Mouse (Mus musculus): ENCODE results near the gene Rpl36. TPM values are rescaled to one million over a fixed set of nuclear protein-coding genes. Genes with fewer than 3 reads are reported as not detected.

Gene Rpl36
- polyA plus RNA-seq, 1 experiment: 1,820 TPM

GRCm38 (mm10) chr17:56615136-56615784 lies 2.0 kb downstream of the Rpl36 start:
- H3K4me1 ChIP-seq (ENCODE audit: control insufficient read depth, insufficient read depth, low read length): peaks cover 9% of the 10 kb centered on the region
- H3K27me3 ChIP-seq (ENCODE audit: control insufficient read depth, insufficient read depth, low read length): no peaks in the 10 kb centered on the region
- no peak for TF ChIP-seq CTCF (IDR thresholded peaks at IDR 0.05; ENCODE audit: control insufficient read depth, insufficient read depth, insufficient replicate concordance, low read depth, low read length)
- TF ChIP-seq POLR2A (IDR thresholded peaks at IDR 0.05; ENCODE audit: control insufficient read depth, low read depth, low read length): no peak
- no peak overlapping the region for H3K27ac ChIP-seq (ENCODE audit: control insufficient read depth, insufficient read depth, low read depth, low read length)
- H3K4me3 ChIP-seq (ENCODE audit: control insufficient read depth, low read depth, low read length): no peak overlapping the region
- no peaks in the 10 kb centered on the region; the same call in 1 of the 2 replicates for H3K36me3 ChIP-seq (ENCODE audit: control insufficient read depth, insufficient read depth, low read length)

GRCm38 (mm10) chr17:56615792-56616191 lies 2.6 kb downstream of the Rpl36 start:
- Histone ChIP-seq H3K4me3 (ENCODE audit: control insufficient read depth, low read depth, low read length) (no peak overlapping the region), H3K4me1 (ENCODE audit: control insufficient read depth, insufficient read depth, low read length) (peaks cover 7% of the 10 kb centered on the region), H3K36me3 (ENCODE audit: control insufficient read depth, insufficient read depth, low read length) (no peaks in the 10 kb centered on the region; the same call in 1 of the 2 replicates), H3K27ac (ENCODE audit: control insufficient read depth, insufficient read depth, low read depth, low read length) (no peak overlapping the region), H3K27me3 (ENCODE audit: control insufficient read depth, insufficient read depth, low read length) (no peaks in the 10 kb centered on the region)
- no peak for TF ChIP-seq CTCF (IDR thresholded peaks at IDR 0.05; ENCODE audit: control insufficient read depth, insufficient read depth, insufficient replicate concordance, low read depth, low read length)

- Histone ChIP-seq H3K4me1 (ENCODE audit: control insufficient read depth, insufficient read depth, low read length) (peaks cover 7% of the 10 kb centered on the region), H3K36me3 (ENCODE audit: control insufficient read depth, insufficient read depth, low read length) (no peaks in the 10 kb centered on the region; the same call in 1 of the 2 replicates), H3K27me3 (ENCODE audit: control insufficient read depth, insufficient read depth, low read length) (no peaks in the 10 kb centered on the region), H3K27ac (ENCODE audit: control insufficient read depth, insufficient read depth, low read depth, low read length) (no peak overlapping the region), H3K4me3 (ENCODE audit: control insufficient read depth, low read depth, low read length) (no peak overlapping the region)
- no peak for TF ChIP-seq CTCF (IDR thresholded peaks at IDR 0.05; ENCODE audit: control insufficient read depth, insufficient read depth, insufficient replicate concordance, low read depth, low read length)
- TF ChIP-seq POLR2A (IDR thresholded peaks at IDR 0.05; ENCODE audit: control insufficient read depth, low read depth, low read length): no peak
Measured at GRCm38 (mm10) chr17:56616725-56617124, 3.5 kb downstream of the Rpl36 start.

- TF ChIP-seq CTCF (IDR thresholded peaks at IDR 0.05; ENCODE audit: control insufficient read depth, insufficient read depth, insufficient replicate concordance, low read depth, low read length): no peak
- Histone ChIP-seq H3K4me1 (ENCODE audit: control insufficient read depth, insufficient read depth, low read length) (peaks cover 3% of the 10 kb centered on the region; the same call in 1 of the 2 replicates), H3K27ac (ENCODE audit: control insufficient read depth, insufficient read depth, low read depth, low read length) (no peak overlapping the region), H3K27me3 (ENCODE audit: control insufficient read depth, insufficient read depth, low read length) (no peaks in the 10 kb centered on the region), H3K4me3 (ENCODE audit: control insufficient read depth, low read depth, low read length) (no peak overlapping the region), H3K36me3 (ENCODE audit: control insufficient read depth, insufficient read depth, low read length) (no peaks in the 10 kb centered on the region; the same call in 1 of the 2 replicates)
Measured at GRCm38 (mm10) chr17:56617628-56618027, 4.4 kb downstream of the Rpl36 start.

GRCm38 (mm10) chr17:56625495-56625894 lies 12.3 kb downstream of the Rpl36 start:
- H3K27me3 ChIP-seq (ENCODE audit: control insufficient read depth, insufficient read depth, low read length): no peaks in the 10 kb centered on the region
- peaks cover 15% of the 10 kb centered on the region for H3K4me1 ChIP-seq (ENCODE audit: control insufficient read depth, insufficient read depth, low read length)
- TF ChIP-seq CTCF (IDR thresholded peaks at IDR 0.05; ENCODE audit: control insufficient read depth, insufficient read depth, insufficient replicate concordance, low read depth, low read length): no peak
- no peak for TF ChIP-seq POLR2A (IDR thresholded peaks at IDR 0.05; ENCODE audit: control insufficient read depth, low read depth, low read length)
- no peak overlapping the region for H3K27ac ChIP-seq (ENCODE audit: control insufficient read depth, insufficient read depth, low read depth, low read length)
- H3K36me3 ChIP-seq (ENCODE audit: control insufficient read depth, insufficient read depth, low read length): no peaks in the 10 kb centered on the region; the same call in 1 of the 2 replicates
- no peak overlapping the region for H3K4me3 ChIP-seq (ENCODE audit: control insufficient read depth, low read depth, low read length)

- H3K4me1 ChIP-seq (ENCODE audit: control insufficient read depth, insufficient read depth, low read length): peaks cover 15% of the 10 kb centered on the region
- TF ChIP-seq CTCF (IDR thresholded peaks at IDR 0.05; ENCODE audit: control insufficient read depth, insufficient read depth, insufficient replicate concordance, low read depth, low read length): no peak
- no peak for TF ChIP-seq POLR2A (IDR thresholded peaks at IDR 0.05; ENCODE audit: control insufficient read depth, low read depth, low read length)
- no peaks in the 10 kb centered on the region for H3K27me3 ChIP-seq (ENCODE audit: control insufficient read depth, insufficient read depth, low read length)
- no peak overlapping the region; the same call in 1 of the 2 replicates for H3K27ac ChIP-seq (ENCODE audit: control insufficient read depth, insufficient read depth, low read depth, low read length)
- peak overlapping the region; percentile 93 for H3K4me3 ChIP-seq (ENCODE audit: control insufficient read depth, low read depth, low read length)
- H3K36me3 ChIP-seq (ENCODE audit: control insufficient read depth, insufficient read depth, low read length): no peaks in the 10 kb centered on the region; the same call in 1 of the 2 replicates
Measured at GRCm38 (mm10) chr17:56626260-56626659, 13.0 kb downstream of the Rpl36 start.

GRCm38 (mm10) chr17:56626754-56627470 lies 13.7 kb downstream of the Rpl36 start, which contains the start of gene Lonp1:
Gene Lonp1 (minus strand): TSS chr17:56626887.
- Histone ChIP-seq H3K27me3 (ENCODE audit: control insufficient read depth, insufficient read depth, low read length) (no peaks in the 10 kb centered on the region), H3K36me3 (ENCODE audit: control insufficient read depth, insufficient read depth, low read length) (no peaks in the 10 kb centered on the region; the same call in none of the 2 replicates), H3K4me1 (ENCODE audit: control insufficient read depth, insufficient read depth, low read length) (peaks cover 15% of the 10 kb centered on the region), H3K27ac (ENCODE audit: control insufficient read depth, insufficient read depth, low read depth, low read length) (peak within 1 kb of the TSS; percentile 64), H3K4me3 (ENCODE audit: control insufficient read depth, low read depth, low read length) (peak within 1 kb of the TSS; percentile 93)
- TF ChIP-seq POLR2A (IDR thresholded peaks at IDR 0.05; ENCODE audit: control insufficient read depth, low read depth, low read length) (peak; percentile 70; the same call in 1 of the 2 replicates), CTCF (IDR thresholded peaks at IDR 0.05; ENCODE audit: control insufficient read depth, insufficient read depth, insufficient replicate concordance, low read depth, low read length) (no peak)

Measured in testis, adult 2 months (tissue).